34 mouse cellular contexts compared by ENCODE assay signal in genomic region chr4:154360850-154361249, GRCm38 (mm10). TPM values are rescaled to one million over a fixed set of nuclear protein-coding genes. Genes with fewer than 3 reads are reported as not detected.
DNase-seq lines count a peak whose midpoint lies in the region; ATAC-seq and TF ChIP-seq lines count a peak whose summit lies in the region.
"Had no signal": no experiment of that assay in that cellular context is flagged by ENCODE, and none has a peak within 500 bp of the region (broad histone marks: within the 10 kb centered on the region; RNA-seq: fewer than 3 reads in every experiment).

No protein-coding gene starts in this region.

- no peaks in the 10 kb centered on the region; the same call in 1 of the 2 replicates for H3K27me3 ChIP-seq in lung, embryonic 16.5 days (ENCODE audit: control insufficient read depth, insufficient read depth, low read depth, low read length)
- H3K27me3 ChIP-seq in ES-Bruce4 (ENCODE audit: control insufficient read depth, insufficient read depth, low read length, poor library complexity, severe bottlenecking), result no peaks in the 10 kb centered on the region
- H3K27me3 ChIP-seq: embryonic facial prominence, embryonic 13.5 days; forebrain, embryonic 15.5 days had no signal

- no peaks in the 10 kb centered on the region for H3K9me3 ChIP-seq in lung, embryonic 16.5 days (ENCODE audit: control insufficient read depth, low read length)
- no peaks in the 10 kb centered on the region for H3K9me3 ChIP-seq in ES-Bruce4 (replicated peaks; ENCODE audit: control insufficient read depth, insufficient read depth, low read length, poor library complexity, severe bottlenecking)
- H3K9me3 ChIP-seq: embryonic facial prominence, embryonic 10.5 days; embryonic facial prominence, embryonic 13.5 days; forebrain, embryonic 12.5 days; forebrain, embryonic 15.5 days; heart, embryonic 10.5 days; heart, embryonic 13.5 days; hindbrain, embryonic 12.5 days; hindbrain, embryonic 15.5 days had no signal

- H3K4me1 ChIP-seq in lung, embryonic 16.5 days (replicated peaks; ENCODE audit: control insufficient read depth, insufficient read depth, low read length), result peaks cover 19% of the 10 kb centered on the region
- H3K4me1 ChIP-seq in ES-Bruce4 (ENCODE audit: control insufficient read depth, insufficient read depth, low read length), result peaks cover 10% of the 10 kb centered on the region

- no peak for TF ChIP-seq CTCF in ES-Bruce4 (IDR thresholded peaks at IDR 0.05; ENCODE audit: low read depth, low read length)

- DNase-seq in lung, postnatal 36 days, result no peak
- peak; percentile 86 for DNase-seq in ES-CJ7 (ENCODE audit: low read depth, low spot score)
- peak; percentile 90 for DNase-seq in ZHBTc4 (ENCODE audit: low read depth, low spot score)
- no peak for DNase-seq in adrenal gland, postnatal 14 days
- no peak for DNase-seq in spleen, adult 18-20 months
- DNase-seq in right cerebral cortex, postnatal 10 days (ENCODE audit: low spot score in 2 of 2), result no peak
- DNase-seq: adrenal gland, postnatal 10 days; cerebellum, adult 11-12 months; cerebellum, adult 8-10 months; cerebellum, postnatal 10 days; cerebellum, postnatal 36 days; embryo, embryonic 11 days; gastrocnemius, postnatal 25 days; heart, adult 2 months; heart, postnatal 14 days had no signal

- no peak for ATAC-seq in lung, embryonic 16.5 days (ENCODE audit: low read depth)
- ATAC-seq: CD4-positive, CD25-positive, alpha-beta regulatory T cell, adult 4 months; forebrain, embryonic 15.5 days had no signal

- no peak overlapping the region for H3K4me3 ChIP-seq in lung, embryonic 16.5 days (ENCODE audit: low read length)
- no peak overlapping the region for H3K4me3 ChIP-seq in ES-Bruce4 (ENCODE audit: low read depth, low read length)
- H3K4me3 ChIP-seq: embryonic facial prominence, embryonic 10.5 days; embryonic facial prominence, embryonic 13.5 days; erythroblast, embryonic 14.5 days; forebrain, embryonic 12.5 days; forebrain, embryonic 15.5 days; heart, adult 2 months; heart, embryonic 10.5 days; heart, embryonic 13.5 days; hindbrain, embryonic 12.5 days; hindbrain, embryonic 15.5 days had no signal

- no peaks in the 10 kb centered on the region for H3K36me3 ChIP-seq in lung, embryonic 16.5 days (ENCODE audit: control insufficient read depth, insufficient read depth, low read length)
- no peaks in the 10 kb centered on the region for H3K36me3 ChIP-seq in ES-Bruce4 (ENCODE audit: control insufficient read depth, insufficient read depth, low read length, poor library complexity, severe bottlenecking)
- H3K36me3 ChIP-seq: embryonic facial prominence, embryonic 13.5 days; forebrain, embryonic 15.5 days; hindbrain, embryonic 12.5 days; hindbrain, embryonic 15.5 days had no signal

- H3K27ac ChIP-seq in lung, embryonic 16.5 days (ENCODE audit: low read length), result peak overlapping the region; percentile 93; the same call in 1 of the 2 replicates
- 0 out of 2 replicates have a peak overlapping the region, but pooled peaks have one; percentile 45 for H3K27ac ChIP-seq in ES-Bruce4 (ENCODE audit: insufficient read depth, low read length)
- H3K27ac ChIP-seq: embryonic facial prominence, embryonic 13.5 days; forebrain, embryonic 12.5 days; forebrain, embryonic 15.5 days; heart, adult 2 months; hindbrain, embryonic 12.5 days; hindbrain, embryonic 15.5 days had no signal

- TF ChIP-seq EP300 in ES-Bruce4 (IDR thresholded peaks at IDR 0.05; ENCODE audit: insufficient read depth, low read depth, low read length), result 0 out of 2 replicates have a peak, but pooled peaks have one; percentile 41

- no peak for TF ChIP-seq POLR2A in ES-Bruce4 (IDR thresholded peaks at IDR 0.05; ENCODE audit: insufficient read depth, low read length)

- no peak overlapping the region for H3K4me2 ChIP-seq in lung, embryonic 16.5 days (ENCODE audit: low read depth, low read length)
- H3K4me2 ChIP-seq: embryonic facial prominence, embryonic 13.5 days; forebrain, embryonic 12.5 days; forebrain, embryonic 15.5 days; heart, embryonic 13.5 days; hindbrain, embryonic 12.5 days; hindbrain, embryonic 15.5 days had no signal

- no peak overlapping the region for H3K9ac ChIP-seq in lung, embryonic 16.5 days (ENCODE audit: low read length)
- H3K9ac ChIP-seq in ES-Bruce4 (ENCODE audit: low read depth, poor library complexity, severe bottlenecking), result no peak overlapping the region
- H3K9ac ChIP-seq: embryonic facial prominence, embryonic 13.5 days; forebrain, embryonic 12.5 days; forebrain, embryonic 15.5 days; hindbrain, embryonic 12.5 days; hindbrain, embryonic 15.5 days had no signal

- 88% methylated on average over 3 of the region's 3 CpGs for WGBS in lung, embryonic 16.5 days

RNA-seq across cellular contexts. Expression of gene B230104I21Rik, which starts 24.9 kb away (rescaled TPM):
- not detected in 2 replicates for polyA plus RNA-seq in lung, embryonic 16.5 days (2015; fragmentation: Nextera tagmentation; extraction: Ambion mirVana)
- not detected in 2 replicates for polyA plus RNA-seq in ES-Bruce4 (2011; ENCODE audit: insufficient read depth, insufficient read length, low read depth, missing spikeins)
- not detected in 2 replicates for total RNA-seq in adrenal gland, postnatal 14 days (2021)
- total RNA-seq: adrenal gland, adult 18-20 months; adrenal gland, postnatal 10 days; adrenal gland, postnatal 4 days; gastrocnemius, adult 8-10 months; gastrocnemius, postnatal 25 days; heart, adult 2 months; heart, postnatal 14 days; hematopoietic stem cell, adult 5-6 weeks; MEL had no signal
- polyA plus RNA-seq: C2C12; CD4-positive, CD25-positive, alpha-beta regulatory T cell, adult 4 months; embryonic facial prominence, embryonic 10.5 days; embryonic facial prominence, embryonic 13.5 days; erythroblast, embryonic 14.5 days; gonadal fat pad, adult 2 months; heart, adult 2 months; heart, embryonic 10.5 days; heart, embryonic 13.5 days; hindbrain, embryonic 12.5 days; hindbrain, embryonic 15.5 days had no signal

RNA-seq across cellular contexts. Expression of gene Arhgef16, which starts 59.4 kb away (rescaled TPM):
- 25.4 and 26.0 TPM in 2 replicates for polyA plus RNA-seq in lung, embryonic 16.5 days (2015; fragmentation: Nextera tagmentation; extraction: Ambion mirVana)
- polyA plus RNA-seq in ES-Bruce4 (2011; ENCODE audit: insufficient read depth, insufficient read length, low read depth, missing spikeins), result 37.2 and 38.5 TPM in 2 replicates
- 0.53 and 1.2 TPM in 2 replicates for total RNA-seq in adrenal gland, postnatal 14 days (2021)
- total RNA-seq: hematopoietic stem cell, adult 5-6 weeks; MEL had no signal
- polyA plus RNA-seq: C2C12 had no signal

Comparison
In these comparisons a context has a peak if more than half of its experiments do, and no peak if none do; other contexts are left out.
1. DNase-seq: peak in ES-CJ7 (single experiment) and ZHBTc4 (single experiment); none in lung, postnatal 36 days (single experiment), adrenal gland, postnatal 14 days (single experiment), spleen, adult 18-20 months (0 of 2) and right cerebral cortex, postnatal 10 days (0 of 2).